Mouse (Mus musculus) liver, postnatal 0 days (tissue): ENCODE measurements around the gene Enthd1.

ENCODE experiments used
- CTCF ChIP-seq: sonication (generic); IDR thresholded peaks from 2 replicates; pipeline ENCODE4 v1.5.1; 2016; ENCODE audit warnings: antibody characterized with exemption, low read depth
- EP300 ChIP-seq: IDR thresholded peaks from 2 replicates; pipeline ENCODE4 v1.6.1; 2016; ENCODE audit warnings: antibody characterized with exemption, low read depth, mild to moderate bottlenecking

- TF ChIP-seq CTCF (no peak), EP300 (no peak)
Observed at GRCm38 (mm10) chr15:80529955-80530869, 34.7 kb downstream of the Enthd1 start.
